Mouse (Mus musculus) mesoderm, embryonic 11.5 days (tissue): Measurements from ENCODE around the gene Aunip.
A peak's percentile ranks its signal among the peaks of the same experiment; 100 is the strongest.
"Not testable (repeated sequence)": the region's sequence is repeated elsewhere in the genome, so short reads cannot be mapped to it uniquely, and the experiment has no call there.

Source experiments
- DNase-seq: peaks from one replicate; pipeline ENCODE4 v3.0.0-alpha.2; 2012; ENCODE audit warnings: low read depth, low spot score

Aunip gene

DNA sequence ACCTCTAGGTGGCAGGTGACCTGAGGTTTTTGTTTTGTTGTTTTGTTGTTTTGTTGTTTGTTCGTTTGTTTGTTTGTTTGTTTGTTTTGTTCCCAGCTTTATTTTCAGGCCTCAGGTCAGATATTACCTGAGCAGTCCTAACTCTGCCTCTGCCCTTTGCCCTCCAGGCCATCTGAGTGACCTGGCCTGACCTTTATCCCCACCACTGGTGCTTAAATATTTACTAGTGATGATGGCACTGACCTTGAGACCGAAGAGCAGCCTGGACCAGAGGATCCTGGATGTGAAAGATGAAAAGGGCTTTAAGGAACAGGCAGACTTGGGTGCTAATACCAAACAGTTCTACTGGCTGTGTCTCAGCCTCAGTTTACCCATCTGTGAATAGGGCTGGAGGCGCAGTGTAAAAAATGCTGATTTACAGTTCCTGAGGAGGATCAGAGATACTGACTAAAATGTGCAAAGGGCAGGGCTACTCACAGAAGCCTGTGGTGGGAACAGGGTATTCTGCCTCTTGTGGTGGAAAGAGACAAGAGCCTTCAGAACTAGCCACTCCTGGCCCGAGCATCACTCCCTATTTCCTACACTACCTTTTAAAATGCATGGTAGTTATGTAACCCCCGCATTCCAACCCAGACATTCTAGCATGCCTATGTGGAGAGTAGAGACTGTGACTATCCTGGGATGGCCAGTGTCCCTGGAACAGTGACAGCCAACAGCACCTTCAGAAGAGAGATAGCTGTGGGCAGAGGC is 25.5 kb upstream of the Aunip start:
- no peak for DNase-seq

DNA sequence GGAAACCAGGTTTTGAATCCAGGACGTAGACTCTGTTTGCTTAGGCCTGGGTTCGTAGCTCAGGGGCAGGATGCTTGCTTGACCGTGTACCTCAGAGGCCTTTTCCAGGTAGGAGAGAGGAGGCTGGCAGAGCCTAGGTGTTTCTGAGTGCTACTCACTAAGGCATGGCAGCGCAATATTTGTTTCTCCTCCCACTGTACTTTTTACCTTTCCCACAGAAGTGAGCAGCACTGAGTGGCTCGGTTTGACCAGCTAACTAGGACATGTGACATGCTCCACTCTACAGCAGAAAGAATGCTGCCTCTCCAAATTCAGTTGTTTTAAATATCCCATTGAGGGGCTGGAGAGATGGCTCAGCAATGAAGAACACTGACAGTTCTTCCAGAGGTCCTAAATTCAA is 22.6 kb upstream of the Aunip start:
- DNase-seq = no peak

DNA sequence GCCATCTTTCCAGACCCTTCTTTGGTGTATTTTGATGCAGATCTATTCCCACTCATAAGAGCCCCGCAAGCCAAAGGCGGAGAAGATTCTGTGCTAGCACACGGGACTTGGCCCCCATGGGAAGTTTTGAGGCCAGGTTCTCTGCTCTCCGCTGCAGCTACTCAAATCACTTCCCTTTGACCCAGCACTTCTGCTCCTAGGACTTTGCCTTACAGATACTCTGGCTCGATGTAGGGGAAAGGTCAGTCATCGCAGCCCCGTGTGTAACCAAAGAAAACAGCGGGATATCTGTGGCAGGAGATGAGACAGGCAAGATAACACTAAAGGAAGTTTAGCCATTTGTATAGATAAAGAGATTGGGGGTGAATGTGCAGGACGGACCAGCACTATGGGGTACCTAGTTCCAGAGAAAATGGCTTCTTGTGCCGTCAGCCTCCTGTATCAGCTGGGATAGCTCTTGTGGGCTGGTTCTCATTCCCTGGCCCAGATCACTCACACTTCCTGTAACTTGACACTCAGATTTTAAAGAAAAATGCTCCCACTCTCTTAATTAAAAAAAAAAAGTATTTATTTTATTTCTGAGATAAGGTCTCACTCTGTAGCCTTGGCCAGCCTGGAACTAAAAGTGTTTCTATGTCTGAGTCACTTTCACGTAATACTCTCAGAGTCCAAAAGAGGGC is 20.7 kb upstream of the Aunip start:
- DNase-seq = no peak

DNA sequence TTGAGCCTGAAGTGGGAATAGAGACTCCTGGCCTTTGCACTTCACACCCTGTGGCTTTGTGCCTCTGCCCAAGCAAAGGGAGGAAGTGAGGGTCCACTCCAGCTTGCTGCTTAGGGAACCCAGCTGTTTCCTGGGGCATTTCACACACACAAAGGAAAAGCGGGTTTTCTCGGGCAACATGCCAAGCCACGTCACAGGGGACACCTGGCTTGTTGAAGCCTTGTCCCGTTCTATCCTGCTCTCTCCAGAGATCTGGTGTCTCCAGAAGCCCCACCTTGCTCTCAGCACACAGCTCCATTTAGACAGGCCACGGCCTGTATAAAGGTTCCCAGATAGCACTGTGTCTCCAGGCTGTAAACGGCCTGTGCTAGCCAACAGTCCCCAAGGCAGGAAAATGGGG is 19.1 kb upstream of the Aunip start:
- DNase-seq = no peak

DNA sequence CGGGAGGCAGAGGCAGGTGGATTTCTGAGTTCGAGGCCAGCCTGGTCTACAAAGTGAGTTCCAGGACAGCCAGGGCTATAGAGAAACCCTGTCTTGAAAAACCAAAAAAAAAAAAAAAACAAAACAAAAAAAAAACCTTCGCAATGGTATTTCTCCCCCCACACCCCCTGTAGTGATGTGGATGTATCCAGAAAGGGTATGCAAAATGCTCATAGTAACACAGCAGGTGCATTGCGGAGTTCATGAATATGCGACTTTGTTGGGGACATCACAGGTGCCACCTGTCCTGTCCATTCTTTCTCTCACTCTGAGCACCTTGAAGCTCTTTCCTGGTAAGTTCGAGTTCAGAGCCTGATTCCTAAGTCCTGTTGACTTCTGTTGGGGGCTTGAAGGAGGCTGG is 16.6 kb upstream of the Aunip start:
- not testable (repeated sequence) for DNase-seq

DNA sequence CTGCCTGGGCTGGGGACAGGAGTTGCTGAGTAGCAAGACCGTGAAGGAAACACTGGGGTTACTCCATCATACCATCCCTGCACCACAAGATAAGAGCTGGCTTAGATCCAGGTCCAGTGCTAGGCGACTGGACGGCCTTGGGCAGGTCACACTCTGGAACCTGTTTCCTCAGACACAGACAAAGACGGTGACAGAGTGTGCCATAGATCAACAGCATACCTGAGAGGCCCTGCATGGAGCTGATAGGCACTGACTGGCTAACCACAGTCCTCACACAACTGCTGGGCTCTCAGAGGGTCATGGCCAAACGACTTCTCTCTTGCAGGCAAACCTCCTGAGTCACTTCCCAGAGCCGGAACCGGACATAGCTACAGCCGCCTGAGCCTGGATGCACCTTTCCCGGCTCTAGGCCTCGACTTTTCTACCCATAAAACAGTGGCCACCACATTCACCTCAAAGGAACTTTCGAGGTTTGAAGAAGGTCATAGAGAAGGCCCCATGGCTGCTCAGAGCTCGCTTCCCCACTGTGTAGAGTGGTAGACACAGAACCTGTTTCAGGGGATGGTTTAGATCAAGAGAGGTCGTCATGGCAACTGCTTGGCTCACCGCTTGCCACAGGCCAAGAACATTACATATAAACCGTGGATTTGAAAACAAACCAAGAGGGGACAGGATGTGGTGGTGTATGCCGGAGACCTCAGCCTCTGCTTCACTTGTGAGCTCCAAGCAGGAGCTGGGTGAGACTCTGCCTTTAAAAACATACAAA is 15.8 kb upstream of the Aunip start:
- peak; percentile 30 for DNase-seq

DNA sequence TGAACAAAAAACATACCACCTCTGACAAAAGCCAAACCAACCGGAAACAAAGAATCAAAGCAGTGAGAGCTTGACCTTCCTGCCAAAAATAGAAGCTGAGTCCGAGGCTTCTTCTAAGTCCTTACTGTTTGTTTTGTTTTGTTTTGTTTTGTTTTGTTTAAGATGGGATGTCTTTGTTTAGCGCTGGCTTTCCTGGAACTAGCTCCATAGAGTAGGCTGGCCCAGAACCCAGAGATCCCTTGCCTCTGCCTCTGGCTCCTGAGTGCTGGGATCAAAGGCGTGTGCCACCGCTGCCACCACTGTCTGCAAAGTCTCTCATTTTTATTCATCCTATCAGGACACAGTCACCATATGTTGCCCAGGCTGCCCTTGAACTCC is 15.3 kb upstream of the Aunip start:
- DNase-seq = no peak

DNA sequence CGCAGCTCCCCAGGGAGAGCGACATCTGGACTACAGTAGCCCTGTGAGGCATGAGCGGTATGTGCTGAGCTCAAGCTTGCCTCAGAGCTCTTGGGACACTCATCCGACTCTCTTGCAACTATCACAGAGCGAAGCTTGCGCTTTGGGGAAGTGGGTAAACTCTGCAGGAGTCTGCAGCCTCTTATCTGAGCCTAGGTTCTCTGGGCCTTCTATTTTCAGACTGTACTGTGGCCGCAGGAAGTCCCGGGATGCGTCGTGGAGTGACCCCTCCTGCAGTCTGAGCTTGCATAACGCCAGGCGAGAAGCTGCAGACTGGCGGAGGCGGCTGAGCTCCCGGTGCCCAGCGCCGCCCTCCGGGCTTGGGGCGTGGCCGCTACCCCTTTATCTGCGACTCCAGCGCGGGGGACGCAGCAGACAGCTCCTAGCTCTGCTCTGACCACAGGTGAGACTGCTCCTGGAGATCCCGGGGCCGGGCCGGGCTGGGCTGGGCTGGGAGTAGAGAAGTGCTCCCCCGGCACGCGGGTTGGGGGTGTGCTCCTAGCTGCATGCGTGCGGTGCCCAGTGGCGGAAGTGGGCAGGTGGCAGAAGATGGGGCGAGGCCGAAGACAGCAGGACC is 14.1 kb upstream of the Aunip start, which contains the start of gene Paqr7:
Gene Paqr7, plus strand, starts transcription at position 103 of the 616 bp plus-strand sequence.
- peak; percentile 50 for DNase-seq

DNA sequence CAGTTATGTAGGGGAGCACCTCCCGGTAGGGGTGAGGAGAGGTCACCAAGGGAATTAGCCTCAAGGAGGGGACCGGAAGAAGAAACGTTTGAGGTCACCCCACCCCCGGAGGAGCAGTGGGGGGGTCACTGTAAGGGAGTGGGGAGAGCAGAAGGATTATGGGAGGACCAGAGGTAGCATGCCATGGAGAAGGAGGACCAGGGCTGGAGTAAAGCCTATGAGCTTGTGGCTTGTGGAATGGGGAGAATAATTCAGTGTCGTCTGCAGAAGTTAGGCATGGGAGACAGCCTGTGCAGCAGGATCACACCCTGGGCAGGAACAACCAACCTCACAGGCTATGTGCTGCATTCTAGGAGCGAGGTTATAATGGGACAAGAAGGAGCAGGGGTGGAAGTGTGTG is 13.6 kb upstream of the Aunip start:
- DNase-seq = no peak

DNA sequence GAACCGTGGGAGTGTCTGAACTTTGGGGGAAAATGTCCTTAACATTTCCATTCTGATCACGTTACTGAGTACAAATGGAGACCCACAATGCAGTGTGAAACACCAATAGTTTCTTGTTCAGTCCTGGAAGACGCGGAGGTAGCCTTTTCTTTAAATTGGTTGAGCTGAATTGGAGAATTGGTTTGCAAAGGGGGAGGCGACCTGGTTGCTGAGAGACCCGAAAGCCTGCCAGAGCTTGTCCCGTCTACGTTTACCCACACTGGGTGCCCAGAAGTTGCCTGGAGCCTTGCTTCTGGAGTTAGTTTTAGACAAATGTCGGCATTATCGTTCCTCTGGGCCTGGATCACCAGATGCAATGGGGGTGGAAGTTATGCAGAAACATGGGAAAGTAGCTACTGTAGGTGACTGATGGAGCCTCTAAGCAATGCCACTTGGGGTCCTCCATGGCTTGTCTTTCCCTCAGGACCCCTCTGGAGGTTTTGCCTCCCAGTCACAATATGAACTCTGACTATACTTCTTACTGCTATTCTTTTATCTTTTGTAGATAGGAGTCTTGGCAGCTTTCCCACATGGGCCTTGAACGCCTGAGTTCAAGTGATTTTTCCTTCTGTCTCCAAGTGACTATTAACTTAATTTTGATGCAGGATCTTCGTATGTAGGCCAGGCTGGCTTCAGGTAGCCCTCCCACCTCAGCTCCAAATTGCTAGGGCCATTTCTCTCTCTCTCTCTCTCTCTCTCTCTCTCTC is 12.6 kb upstream of the Aunip start:
- no peak for DNase-seq

DNA sequence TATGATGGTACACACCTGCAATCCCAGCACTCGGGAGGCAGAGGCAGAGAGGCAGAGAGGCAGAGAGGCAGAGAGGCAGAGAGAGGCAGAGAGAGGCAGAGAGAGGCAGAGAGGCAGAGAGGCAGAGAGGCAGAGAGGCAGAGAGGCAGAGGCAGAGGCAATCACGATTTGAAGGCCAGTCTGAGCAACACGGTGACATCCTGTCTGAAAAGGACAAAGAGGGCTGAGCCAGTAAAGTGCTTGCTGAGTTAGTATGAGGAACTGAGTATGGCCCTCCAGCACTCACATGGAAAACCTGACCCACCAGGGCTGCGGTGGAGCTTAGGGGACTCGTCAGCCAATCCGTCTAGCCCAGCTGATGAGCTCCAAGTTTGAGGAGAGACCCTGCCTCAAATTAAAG is 11.8 kb upstream of the Aunip start:
- DNase-seq = not testable (repeated sequence)

DNA sequence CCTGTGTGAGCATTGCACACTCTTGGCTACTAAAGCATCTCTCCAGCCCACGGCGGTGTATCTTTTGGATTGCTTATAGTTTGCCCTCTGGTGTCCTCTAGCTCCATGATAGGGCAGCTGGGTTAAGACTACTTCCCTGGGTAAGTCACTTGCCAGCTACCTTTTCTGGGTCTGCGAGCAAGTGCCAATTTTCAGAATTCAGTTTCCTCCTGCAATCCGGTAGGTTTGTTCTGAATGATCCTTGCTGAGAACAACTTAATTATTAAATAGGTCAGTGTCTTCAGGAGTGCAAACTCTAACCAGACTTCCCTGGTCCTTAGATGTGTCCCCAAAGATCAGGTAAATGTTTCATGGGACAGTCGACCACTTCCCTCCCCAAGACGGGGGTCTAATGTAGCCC is 9.7 kb upstream of the Aunip start:
- DNase-seq = no peak

DNA sequence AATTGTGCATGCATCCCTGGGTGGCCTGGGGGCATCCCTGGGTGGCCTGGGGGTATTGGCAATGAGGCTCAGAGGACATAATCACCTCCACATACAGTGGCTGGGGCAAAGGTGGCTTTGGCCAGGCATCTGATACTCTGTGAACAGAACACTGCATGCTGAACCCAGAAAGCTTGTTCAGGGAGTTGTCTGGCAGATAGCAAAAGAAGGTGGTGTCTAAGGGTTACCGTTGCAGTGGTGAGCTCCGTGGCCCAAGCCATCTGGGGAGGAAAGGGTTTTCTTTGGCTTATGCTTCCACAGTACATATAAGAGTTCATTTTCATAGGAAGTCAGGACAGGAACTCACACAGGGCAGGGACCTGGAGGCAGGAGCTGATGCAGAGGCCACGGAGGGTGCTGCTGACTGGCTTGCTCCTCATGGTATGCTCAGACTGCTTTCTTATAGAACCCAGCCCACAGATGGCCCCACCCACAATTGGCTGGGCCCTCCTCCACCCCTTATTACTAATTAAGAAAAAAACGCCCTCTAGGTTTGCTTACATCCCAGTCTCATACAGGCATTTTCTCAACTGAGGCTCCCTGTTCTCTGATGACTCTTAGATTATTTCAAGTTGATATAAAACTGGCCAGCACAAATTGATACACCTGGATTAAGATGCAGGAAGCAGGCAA is 7.0 kb upstream of the Aunip start:
- DNase-seq = no peak

DNA sequence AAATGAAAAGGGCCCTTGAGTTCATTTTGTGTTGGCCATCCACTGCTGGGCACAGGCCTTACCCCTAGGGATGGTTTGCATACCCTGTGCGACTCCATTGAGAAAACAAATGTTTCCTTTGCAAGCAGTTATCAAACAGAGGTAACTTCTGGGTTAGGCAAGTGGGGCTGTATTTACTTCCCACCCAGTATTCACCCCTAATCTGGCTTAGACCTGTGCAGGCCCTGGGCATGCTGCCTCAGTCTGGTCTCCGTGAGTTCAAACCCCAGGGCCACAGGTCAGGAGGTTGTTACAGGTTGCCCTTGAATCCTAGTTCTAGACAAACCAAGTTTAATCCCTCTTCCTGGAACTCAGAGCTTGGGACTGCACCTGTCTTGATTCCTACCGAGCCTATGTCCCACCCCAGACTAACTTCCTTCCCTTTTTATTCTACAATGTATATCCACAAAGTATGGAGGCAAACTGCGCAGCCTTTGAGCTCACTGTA is 5.5 kb upstream of the Aunip start:
- DNase-seq = no peak

DNA sequence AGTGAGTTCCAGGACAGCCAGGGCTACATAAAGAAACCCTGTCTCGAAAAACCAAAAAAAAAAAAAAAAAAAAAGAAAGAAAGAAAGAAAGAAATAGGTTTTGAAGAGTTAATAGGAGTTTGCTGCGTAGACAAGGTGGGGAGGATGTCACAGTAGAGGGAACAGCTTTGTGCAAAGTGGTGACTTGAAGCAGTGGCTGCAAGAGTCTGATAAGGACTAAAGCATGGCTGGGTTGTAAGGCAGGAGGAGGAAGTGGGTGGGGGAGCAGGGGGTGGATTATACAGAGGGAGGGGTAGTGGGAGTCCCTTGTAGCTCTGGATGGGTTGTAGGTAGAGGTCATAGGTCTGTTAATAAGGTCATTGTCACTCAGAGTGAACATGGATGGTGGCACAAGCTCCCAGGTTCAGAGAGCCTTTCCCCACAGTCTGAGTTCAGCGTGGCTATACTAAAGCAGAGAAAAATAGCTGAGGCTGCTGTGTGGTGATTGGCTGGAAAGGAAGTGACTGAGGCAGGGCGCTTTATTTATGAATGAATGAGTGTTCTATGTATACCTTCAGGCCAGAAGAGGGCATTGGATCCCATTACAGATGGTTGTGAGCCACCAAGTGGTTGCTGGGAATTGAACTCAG is 4.7 kb upstream of the Aunip start:
- DNase-seq = no peak

DNA sequence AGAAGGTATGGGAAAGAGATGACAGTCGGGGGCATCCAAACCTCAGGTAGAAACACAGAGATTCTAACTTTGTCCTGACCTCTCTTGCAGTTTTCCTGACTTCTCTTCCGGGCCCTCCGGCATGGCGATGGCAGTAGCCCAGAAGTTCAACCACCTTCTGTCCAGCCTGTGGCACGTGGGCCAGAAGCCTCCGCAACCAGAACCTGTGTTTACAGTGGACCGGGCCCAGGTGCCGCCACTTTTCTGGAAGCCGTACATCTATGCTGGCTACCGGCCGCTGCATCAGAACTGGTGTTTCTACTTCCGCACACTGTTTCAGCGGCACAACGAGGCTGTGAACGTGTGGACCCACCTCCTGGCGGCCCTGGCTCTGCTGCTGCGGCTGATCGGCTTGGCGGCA is 4.1 kb upstream of the Aunip start:
- no peak for DNase-seq

DNA sequence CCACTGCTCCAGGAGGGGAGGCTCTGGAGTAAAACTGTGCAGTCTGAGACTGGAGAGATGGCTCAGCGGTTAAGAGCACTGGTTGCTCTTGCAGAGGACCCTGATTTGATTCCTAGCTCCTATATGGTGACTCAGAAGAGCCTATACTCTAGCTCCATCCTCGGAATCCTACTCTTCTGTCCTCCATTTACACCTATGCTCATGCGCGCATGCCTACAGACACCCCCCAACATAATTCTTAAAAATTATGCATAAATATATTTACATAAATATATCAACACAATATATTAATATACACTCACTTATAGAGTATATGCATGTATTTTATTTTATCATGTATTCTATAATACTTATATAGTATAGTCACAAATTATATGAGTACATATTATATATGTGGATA is 403 bp upstream of the Aunip start:
- DNase-seq = no peak

DNA sequence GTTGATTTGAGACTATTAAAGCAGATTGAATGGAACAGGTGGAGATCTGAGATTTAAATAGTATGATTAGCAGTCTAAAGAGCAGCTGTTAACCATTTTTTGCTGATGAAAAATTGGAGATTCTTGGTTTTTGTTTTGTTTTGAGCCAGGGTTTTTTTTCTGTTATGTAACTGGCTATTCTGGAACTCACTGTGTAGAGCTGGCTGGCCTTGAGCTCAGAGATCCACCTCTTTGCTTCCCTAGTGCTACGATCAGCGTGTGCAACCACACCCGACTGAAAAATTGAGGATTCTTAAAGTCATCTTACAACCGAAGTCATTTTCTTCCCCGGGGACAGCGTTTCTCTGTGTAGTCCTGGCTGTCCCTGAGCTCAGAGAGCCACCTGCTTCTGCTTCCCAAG is 931 bp downstream of the Aunip start:
- no peak for DNase-seq

DNA sequence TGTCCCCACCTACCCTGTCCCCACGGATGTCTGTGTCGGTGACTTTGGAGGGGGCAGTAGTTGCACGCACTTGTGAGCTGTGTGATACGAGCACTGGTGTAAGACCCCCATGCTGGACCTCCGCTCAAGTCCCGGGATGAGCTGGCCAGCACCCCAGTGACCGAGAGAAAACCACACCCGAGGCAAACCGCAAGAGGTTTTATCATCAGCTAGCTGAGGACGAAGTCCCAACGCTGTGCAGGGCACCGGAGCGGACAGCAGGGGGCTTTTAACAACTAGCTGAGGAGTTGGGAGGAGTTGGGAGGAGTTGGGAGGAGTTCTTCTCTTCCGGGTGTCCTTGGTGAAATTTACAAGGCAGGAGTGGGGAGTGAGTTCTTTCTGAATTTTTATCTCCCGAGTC is 2.0 kb downstream of the Aunip start:
- no peak for DNase-seq

DNA sequence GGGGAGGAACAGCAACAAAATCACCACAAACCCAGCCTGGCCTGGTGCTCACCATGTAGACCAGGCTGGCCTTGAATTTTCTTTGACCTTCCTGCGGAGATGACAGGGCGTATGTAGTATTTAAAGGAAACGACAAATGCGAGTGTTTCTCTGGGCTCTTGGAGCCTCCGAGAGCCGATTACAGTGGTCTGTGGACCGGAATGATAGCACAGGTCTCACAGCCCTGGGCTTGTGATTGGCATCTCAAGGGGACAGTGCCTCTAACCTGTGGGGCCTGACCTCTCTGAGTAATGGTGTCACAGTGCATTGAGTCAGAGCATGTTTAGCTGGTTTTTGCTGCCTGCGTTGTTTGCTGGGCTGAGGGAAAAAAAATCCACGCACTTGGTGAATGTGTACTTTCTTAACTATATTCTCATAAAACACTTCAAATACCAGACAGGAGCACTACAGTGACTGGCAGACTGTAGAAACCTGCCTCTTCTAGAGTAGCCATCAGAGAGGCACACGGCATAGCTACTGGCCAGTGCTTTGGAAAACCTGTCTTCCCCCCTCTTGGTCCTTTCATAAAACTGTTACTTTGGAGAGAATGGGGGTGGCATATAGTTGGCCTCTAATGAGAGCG is 3.6 kb downstream of the Aunip start:
- no peak for DNase-seq
